Mouse (Mus musculus): ENCODE results near the gene Acoxl.
A peak's percentile ranks its signal among the peaks of the same experiment; 100 is the strongest.

The Acoxl gene

DNA sequence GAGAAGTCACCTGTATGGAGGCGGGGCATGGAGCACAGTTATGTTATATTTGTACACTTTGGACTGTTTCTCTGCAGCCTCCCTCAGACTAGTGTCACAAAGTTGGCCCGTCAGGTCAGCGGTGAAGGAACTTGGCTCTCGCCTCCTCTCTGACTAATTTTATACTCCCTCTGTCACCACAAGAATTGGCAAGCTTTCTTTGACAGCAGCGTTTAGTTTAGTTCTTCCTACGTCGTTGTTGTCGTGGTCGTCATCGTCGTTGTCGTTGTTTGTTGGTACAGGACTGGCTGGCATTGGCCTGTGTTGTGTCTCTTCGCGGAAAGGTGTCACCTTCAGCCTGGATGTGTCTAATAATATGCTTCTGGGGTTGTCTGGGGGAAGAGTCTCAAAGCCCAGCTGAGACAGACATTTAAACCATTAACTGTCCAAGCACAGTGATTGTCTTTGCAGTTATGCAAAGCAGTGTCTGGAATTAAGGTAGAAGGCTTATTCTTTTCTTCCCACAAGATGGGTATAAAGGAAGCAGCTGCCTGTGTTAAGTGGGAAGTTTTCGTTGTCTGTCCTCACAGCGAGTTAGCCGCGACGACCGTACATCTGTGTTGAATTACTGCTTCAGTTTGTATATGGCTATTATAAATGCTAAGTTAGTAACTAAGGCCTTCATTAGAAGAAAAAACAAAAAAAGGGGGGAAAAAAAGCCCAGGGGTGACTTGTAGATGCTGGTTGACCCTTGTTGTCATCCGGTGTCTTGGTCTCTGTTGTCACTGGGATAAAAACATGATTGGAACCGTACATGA is 299.0 kb downstream of the Acoxl start:
- no peak for DNase-seq (ENCODE audit: extremely low read depth, low read depth)

DNA sequence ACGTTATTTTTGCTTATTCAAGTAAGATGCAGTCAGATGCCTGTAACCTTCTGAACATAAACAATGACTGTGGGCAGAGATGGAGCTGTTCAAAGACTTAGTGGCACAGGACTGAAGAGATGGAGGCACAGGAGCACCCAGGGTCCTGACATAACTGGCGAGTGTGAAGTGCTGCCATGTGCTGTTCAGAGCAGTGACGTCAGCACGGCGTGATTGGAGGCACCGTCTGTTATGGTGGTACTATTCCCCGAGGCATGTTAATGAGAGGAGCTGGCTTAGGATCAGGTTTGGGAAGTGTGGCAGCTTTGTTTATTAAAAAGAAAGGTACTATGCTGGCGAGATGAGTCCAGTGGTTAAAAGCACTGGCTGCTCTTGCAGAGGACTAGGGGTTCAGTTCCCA is 300.2 kb downstream of the Acoxl start:
- no peak for DNase-seq (ENCODE audit: extremely low read depth, low read depth)

DNA sequence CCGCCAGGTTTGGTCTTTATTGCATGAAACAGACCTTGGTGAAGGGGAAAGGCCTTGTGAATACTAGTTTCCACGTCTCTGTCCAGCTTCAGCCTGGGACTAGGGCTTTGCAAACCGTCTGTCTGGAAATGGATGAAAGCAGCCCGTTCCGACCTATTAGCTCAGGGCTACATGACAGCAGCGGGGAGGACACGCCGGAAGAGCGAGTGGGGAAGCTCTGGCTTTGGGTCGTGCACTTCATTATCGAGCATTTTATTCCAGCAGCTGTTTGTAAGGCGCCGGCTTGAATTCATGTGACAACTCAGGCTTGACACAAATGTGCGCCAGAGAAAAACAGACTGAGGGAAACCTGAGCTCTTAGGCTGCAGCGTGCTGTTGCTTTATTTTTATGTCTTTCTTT is 301.1 kb downstream of the Acoxl start:
- no peak for DNase-seq (ENCODE audit: extremely low read depth, low read depth)

DNA sequence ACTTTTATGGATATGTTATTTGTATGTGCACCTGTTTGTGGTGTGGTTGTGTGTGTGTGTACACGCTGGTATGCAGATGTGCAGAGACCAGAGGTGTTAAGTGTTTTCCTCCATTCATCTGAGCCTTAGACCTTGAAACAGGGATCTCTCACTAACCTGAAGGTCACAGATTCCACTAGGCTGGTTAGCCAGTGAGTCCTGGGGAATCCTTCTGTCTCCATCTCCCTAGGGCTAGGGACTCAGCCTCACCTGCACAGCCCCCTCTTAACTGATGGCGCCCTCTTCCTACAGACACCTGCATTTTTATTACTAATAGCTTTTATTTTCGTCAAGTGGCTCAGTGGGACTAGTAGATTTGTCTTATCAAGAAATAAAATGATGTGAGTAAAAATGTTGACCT is 301.5 kb downstream of the Acoxl start:
- DNase-seq (ENCODE audit: extremely low read depth, low read depth), result no peak

DNA sequence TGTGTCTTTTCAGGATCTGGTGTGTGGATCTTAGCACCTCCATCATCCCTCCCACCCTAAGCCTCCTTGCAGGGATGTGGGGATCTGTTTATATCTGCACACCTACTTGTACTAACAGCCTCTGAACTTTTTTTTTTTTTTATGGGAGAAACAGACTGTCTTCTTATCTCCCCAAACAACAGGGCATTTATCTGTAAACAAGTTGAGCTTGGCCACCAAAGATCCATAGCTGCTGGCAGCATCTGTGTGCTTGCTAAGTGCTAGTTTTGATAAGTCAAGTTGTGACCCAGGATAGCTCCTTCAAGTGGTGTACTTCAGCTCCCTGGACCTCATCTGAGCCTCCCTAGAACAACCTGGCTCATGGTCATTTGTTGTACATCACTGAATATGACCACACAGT is 305.3 kb downstream of the Acoxl start:
- DNase-seq (ENCODE audit: extremely low read depth, low read depth), result no peak

DNA sequence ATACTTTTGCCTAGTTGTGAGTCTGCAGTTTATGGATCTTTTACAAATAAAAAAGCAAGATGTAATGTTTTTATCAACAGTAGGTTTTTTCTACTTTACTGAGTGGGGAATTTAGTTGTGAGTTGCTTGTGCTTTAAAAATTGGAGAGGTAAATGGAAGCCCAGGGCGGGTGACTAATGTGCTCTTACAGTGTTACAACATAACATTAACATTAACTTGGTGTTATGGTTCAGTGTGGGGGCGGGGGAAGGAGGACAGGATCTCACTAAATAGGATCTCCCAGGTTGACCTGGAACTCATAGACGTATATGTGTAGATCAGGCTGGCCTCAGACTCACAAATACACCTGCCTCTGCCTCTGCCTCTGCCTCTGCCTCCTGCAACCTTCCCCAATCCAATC is 306.8 kb downstream of the Acoxl start:
- no peak for DNase-seq (ENCODE audit: extremely low read depth, low read depth)

DNA sequence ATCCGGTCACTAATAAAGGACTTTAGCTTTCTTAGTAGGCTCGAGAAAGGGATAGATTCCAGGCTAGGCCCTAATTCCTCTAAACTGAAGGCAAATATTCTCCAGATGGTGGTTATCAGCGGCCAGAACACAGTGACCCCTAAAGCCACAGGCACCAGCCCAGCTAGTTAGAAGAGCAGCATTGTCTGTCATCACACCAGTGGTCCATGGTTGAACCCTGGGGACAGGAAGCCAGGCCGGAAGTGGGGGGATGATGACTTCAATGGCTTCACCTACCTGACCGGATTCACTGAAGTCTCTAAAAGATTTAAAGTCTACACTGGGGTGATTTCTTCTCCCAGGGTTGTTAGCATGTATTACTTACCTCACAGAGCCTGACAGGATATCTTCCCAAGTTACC is 310.9 kb downstream of the Acoxl start:
- no peak for DNase-seq (ENCODE audit: extremely low read depth, low read depth)

DNA sequence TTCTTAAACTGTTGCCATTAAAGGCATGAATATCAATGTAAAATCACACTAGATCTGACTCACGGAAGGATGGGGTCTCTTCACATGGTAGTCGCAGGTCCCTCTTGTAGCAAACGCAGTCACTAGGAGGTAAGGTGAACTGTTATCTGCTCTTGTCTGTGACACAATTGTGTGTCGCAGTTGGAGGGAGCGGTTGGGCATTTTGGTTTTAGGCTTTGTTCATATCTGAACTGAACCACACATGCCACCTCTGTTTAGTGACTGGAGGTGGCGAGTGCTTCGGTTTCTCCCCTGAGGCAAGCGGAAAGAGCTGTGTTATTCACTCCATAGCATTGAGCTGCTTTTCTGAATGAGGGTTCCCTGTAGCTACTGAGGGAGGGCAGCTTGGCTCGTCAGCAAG is 313.5 kb downstream of the Acoxl start:
- no peak for DNase-seq (ENCODE audit: extremely low read depth, low read depth)

DNA sequence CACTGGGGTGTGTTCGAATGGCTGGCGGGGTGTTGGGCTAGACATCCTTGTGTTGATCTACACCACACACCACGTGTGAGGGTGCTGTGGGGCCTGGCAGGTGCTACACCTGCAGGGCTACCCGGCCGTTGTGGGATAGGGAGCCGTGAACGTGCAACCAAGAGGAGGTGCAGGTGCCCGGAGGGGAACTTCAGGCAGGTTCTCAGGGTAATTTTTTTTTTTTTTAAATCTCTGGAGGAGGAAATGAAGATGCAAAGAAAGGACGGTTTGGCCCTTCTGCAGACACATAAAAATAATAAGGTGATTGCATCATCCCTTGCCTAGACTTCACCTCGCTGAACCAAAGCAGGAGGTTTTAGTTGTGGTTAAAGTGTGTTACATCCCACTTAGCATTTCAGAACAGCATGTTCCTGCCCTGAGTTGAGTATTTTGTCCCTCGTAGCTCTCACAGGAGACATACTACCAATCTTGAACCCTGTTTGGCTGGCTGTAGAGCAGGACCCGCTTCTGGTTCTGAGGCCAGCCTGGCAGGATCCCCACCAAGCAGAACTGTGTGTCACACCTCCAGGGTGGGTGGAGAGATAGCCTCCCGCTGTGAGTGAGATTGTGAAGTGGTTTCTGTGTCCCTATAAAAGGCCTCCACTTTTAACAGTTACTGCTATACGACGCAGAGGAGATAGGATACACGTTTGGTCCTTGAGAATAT is 314.3 kb downstream of the Acoxl start:
- no peak for DNase-seq (ENCODE audit: extremely low read depth, low read depth)

DNA sequence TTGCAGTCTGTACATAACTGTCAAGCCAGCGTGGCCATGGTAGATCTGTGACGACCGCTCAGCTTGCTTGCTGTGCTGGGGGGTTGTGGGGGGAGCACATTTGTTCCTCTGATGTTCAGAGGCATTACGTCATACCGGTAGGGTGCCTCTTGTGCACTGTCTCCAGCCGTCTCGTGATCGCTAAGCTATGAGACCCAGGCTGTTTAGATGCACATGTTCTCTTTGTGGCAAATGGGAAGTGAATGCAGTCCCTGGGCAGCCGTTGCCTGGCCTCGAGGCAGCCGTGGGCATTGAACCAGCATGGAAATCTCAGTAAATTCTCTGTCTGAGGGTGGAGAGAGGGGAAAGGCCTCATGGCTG is 314.9 kb downstream of the Acoxl start:
- no peak for DNase-seq (ENCODE audit: extremely low read depth, low read depth)

DNA sequence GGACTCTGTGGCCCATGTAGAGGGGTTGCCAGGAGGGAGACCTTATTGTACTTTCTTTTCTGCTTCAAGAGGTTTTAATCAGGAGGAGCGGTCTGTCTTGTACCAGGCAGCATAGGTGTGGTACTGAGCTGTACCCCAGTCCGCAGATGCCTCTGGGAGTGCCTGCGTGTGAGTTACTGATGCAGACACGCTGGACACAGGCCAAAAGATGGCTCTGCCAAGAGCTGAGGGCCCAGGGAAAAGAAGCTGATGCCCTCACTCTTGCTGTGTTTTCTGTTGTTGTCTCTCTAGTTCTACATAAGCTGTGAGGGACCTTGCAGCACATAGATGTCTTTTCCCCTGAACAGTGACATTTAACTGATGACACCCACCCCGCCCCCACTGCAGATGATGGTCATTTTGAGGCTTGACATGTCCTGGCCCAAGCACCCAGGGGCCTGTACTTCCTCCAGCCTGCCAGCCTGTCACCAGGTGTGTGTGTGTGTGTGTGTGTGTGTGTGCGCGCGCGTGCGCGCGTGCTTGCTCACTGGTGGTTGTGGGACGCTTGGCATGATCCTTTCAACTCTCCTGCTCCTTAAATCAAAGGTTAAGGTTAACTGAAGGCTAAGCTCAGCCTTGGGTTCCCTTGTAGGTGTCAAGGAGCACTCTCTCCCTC is 316.9 kb downstream of the Acoxl start:
- no peak for DNase-seq (ENCODE audit: extremely low read depth, low read depth)

DNA sequence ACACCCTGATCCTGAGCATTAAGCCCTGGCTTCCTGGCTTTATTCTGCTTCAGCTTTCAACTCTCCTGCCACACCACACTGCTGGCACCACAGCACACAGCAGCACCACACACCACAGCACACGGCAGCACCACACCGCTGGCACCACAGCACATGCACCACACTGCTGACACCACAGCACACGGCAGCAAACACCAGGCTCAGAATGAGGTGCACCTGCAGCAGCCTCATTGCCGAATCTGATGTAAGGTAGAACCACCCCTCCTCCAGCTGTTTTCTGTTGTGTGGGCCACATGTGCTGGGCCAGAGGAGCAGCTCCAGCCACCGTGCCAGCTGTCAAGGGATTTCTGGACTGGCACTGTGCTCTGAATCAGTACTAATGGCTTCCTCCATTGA is 317.4 kb downstream of the Acoxl start:
- DNase-seq (ENCODE audit: extremely low read depth, low read depth), result no peak

DNA sequence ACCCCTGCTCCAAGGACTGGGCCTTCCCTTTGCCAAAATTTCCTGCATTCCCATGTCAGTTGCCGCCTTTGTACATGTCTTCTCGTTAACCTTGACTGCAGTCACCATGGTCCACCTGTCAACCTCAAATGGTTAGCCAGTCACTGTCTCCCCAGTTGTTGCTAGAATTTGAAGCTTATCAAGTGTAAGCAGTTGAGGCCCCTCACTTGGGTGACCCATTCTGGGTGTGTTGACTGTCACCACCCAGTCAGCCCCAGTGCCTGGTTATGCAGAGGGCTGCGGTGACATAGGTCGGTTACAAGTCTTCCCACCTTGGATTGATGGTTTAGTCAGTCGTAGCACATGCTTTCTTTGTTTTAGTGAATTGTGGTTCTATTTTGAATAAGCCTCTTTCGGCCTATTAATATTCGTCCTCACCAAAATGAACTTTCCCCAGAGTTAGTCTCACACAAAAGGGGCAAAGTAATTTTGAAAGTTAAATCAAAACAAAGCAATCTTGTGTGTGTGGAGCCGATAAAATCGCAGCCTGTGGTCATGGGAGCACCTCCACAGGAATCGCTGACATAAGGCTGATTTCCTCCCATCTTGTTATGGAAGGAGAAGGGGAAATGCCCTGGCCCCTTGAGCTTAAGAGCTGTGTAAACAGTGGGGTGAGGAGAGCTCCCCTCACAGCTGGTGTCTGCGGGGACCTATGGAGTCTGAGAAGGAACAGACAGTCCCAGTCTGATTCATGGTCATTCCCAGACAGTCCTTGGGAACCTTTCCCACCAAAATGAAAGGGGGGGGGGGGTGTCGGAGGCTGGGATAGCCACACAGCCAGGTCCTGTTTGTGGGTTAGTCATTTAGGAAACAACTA is 318.1 kb downstream of the Acoxl start:
- no peak for DNase-seq (ENCODE audit: extremely low read depth, low read depth)

DNA sequence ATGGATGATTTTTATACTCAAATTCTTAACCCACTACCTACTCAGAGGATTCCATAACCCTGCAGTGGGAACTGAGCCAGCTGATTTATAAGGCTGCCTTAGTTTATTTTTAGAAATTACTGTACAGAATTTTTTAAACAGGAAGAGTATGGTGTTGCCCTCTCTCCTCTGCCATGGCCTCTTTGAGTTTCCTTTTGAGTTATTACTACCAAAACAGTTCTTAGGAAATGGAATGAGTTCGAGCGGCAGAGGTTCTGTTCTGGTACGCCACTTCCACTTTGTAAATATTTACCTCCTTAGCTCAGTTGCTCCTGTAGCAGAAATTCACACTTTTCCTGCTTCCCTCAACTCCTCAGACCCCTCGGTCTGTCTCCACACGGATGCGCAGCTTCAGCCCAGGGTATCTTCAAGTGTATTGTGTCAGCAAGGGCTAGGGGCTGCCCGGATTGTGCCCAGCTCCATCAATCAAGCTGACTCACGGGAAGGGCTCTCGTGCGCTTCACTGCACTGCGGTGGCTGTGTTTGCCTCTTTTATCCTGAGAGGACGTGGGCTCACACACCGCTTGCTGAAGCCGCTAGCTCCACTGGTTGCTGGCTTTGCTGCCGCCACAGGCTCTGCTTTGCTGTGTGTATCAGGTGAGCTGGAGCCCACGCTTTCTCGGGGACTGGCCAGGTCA is 320.2 kb downstream of the Acoxl start:
- DNase-seq (ENCODE audit: extremely low read depth, low read depth), result no peak

DNA sequence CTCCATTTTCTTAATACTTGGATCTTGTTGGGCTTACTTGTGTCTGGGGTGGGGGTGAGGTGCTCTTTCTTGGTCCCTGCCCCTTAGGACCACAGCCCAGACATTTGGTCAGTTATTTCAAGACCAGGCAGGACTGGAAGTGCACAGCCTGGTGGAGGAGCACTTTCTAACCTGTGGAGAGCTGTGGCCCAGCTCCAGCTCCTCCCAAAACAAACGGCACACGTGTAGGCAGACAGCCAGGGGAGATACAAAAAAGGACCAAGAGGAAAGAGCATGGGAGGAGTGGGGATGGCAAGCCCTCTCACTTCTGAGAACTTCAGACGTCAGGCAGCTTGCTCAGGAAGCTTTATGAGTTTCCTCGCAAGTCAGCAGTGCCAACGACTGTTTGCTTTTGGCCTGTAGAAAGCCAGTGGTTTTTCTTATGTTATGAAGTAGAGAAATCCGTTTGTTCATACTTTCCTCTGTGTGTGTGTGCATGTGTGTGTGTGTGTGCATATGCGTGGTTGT is 321.0 kb downstream of the Acoxl start:
- no peak for DNase-seq (ENCODE audit: extremely low read depth, low read depth)

DNA sequence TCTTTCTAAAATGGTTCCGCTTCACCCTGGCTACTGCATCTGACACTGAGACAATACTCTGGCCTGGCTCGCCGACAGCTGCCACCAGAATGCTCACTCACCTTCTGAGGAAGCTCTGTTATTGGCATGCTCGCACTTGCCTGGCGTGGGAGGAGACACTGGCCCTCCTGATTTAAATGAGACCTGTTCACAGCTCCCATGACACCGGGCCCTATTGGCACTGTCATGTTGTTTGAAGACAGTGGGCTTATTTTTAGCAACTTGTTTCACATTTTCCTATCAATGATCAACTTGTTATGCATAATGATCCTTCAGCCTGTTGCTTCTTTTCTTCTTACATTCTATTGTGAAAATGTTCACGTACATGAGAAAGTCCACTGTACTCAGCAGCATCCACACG is 324.5 kb downstream of the Acoxl start:
- DNase-seq (ENCODE audit: extremely low read depth, low read depth), result no peak

DNA sequence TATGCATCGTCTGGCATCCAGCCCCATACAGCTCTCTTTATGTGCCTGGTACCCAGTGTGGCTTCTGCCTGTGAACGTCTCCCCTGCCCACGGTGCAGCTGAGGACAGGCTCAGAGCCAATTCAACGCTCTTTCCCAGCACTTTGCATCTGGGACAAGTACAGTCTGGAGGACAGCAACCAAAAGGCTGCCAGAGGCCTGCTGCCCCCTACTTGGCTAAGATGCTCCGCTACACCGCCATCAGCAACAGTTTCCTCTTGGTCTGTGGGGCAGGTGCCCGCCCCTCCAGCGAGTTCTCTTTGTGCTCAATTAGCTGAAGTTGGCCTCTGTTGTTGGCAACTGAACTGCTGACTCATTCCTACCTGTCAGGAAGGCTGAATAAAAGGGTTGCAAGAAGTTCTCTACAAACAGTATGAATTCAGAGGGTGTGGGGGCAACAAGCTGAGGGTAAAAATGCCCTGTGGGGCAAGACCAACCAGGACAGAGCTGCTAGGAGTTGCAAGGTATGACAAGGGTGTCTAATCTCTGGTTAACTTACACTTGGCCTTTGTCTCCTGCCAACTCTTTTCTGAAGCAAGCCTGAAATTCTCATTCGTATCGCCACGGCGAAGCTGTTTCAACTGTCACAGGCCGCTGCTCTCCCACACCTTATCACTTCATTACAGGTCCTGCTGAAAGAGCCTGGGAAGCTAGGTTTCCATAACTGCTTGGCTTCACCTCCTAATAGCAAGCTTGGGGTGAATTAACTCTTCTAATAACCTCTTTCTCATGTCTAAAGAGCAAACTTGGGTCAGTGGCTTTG is 328.1 kb downstream of the Acoxl start:
- peak; percentile 39 for DNase-seq (ENCODE audit: extremely low read depth, low read depth)

DNA sequence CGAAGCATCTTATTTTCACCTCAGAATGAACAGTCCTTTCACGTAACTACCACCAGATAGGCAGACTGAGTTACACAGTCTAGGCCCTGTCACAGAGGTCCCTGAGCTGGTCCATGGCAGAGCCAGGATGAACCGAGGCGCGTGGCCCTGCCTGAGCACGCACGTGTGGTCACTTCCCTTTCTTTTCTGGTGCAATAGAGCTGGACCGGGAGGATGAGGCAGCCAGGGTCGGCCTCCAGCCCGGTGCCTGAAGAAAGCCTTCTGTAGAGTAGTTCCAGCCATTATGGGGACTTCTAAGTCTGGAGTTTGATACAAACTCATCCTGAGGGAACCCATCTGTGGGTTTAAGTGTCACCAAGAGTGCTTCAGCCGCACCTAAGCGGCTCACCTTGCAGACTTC is 329.3 kb downstream of the Acoxl start:
- no peak for DNase-seq (ENCODE audit: extremely low read depth, low read depth)

DNA sequence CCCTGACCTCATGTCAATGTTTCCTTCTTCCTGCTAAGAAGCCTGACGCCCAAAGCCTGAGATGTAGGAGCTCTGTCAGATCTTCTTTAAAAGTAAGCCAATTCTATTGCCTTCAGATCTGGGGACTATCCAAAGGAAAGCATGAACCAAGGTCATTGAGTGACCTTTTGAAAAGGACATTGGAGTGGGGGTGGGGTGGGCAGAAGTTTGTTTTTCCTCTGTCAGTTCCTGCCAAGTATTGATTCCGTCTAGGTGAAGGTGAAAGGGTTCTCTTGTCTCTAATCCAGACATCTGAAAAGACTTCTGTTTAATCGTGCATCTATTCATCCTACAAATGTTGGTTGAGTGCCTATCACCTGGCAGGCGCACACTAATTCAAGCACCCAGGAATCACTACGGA is 330.8 kb downstream of the Acoxl start:
- no peak for DNase-seq (ENCODE audit: extremely low read depth, low read depth)

DNA sequence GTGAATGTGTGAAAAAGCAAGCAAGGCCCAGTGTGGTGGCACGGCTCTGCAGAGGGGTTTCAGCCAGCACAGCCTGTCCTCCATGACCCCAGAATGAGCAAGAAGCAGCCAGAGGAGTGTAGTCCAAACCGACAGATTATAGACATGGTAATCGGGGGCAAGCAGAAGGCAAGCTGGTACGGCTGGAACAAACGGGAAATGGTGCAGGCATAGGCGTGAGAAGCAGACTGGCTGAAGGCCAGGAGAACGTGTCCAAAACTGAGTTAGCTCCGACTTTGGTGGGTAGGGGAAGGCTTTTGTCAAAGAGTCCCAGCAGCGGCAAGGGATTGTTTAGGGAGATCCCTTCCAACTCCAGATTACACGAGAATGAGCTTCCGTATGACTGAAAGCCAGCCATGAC is 331.3 kb downstream of the Acoxl start:
- DNase-seq (ENCODE audit: extremely low read depth, low read depth), result no peak
